Mouse (Mus musculus): Measurements from ENCODE around the gene Fam120a.

GRCm38 (mm10) chr13:48950600-48951241, 17.1 kb downstream of the Fam120a start:
- TF ChIP-seq CTCF (conservative IDR thresholded peaks at IDR 0.05; ENCODE audit: low read length) (no peak), NANOG (IDR thresholded peaks at IDR 0.05; ENCODE audit: borderline replicate concordance, low read length) (no peak)
